Mouse (Mus musculus): ENCODE measurements around the gene Kpna6. TPM values are rescaled to one million over a fixed set of nuclear protein-coding genes. Genes with fewer than 3 reads are reported as not detected.
A peak's percentile ranks its signal among the peaks of the same experiment; 100 is the strongest.

Gene Kpna6
- total RNA-seq, 2 experiments from 2014 or later = 73.5 to 75.9 TPM

- intact Hi-C loops (cut with DNase I) = no loop called here
These were observed 17.8 kb downstream of the Kpna6 start for GRCm38 (mm10) chr4:129654770-129655169.

DNA sequence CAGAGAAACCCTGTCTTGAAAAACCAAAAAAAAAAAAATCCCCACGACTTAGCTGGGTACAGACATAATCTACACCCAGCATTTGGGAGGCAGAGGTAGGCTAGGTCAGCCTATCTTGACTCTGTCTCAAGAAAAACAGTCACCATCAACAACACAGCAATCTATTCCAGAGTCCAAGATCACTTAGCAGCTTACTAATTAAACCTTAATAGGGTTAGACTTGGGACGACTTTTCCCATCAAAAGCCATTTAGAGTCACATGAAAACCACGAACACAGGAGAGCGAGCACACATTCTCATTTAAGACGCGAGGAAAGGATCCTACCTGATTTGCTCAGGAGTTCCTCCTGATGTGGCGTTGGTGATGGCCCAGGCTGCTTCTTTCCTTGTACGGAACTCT is 22.2 kb downstream of the Kpna6 start:
- intact Hi-C loops (cut with DNase I) = no loop called here

More at GRCm38 (mm10) chr4:129654770-129655169, 17.8 kb downstream of the Kpna6 start:
- DNase-seq = no peak

GRCm38 (mm10) chr4:129648656-129649055 is 23.9 kb downstream of the Kpna6 start:
- intact Hi-C loops (cut with DNase I) = no loop called here
- no peak for DNase-seq

More for the DNA sequence above, 22.2 kb downstream of the Kpna6 start:
- DNase-seq = no peak

DNA sequence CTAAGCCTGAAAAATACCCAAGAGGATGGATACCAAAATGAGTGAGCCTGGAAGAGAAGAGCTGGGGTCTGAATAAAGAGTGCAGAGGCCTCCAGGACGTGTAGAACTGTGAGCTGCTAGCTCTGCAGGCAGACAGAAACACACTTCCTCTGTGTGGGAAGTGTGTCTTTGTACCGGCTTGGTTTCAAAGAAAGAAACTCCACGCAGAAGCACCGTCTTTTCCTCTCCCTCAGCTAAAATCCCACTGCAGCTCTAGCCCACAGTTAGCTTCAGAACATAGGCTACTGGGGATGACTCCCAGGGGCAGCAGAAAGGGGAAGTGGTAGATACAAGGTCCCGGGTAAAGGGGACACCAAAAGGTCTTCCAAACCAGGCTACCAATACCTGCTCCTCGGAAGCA is 27.4 kb downstream of the Kpna6 start:
- DNase-seq = no peak
- intact Hi-C loops (cut with DNase I) = no loop called here

DNA sequence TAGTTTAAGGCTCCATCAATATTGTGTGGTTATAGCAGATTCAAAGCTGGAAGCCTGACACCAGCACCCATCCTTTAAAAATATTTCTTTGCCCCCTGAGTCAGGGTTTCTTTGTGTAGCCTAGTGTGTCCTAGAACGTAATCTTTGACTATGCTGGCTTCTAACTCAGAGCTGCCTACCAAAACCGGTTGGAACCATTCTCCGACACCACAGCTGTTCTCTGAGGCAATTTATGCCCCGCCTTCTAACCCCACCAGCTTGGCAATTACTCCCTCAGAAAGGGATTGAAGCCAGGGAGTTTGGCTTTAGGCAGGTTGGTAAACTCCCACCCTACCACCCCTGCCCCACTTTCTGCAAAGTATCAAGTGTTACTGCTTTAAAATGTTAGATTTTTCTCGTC is 30.8 kb downstream of the Kpna6 start:
- intact Hi-C loops (cut with DNase I) = no loop called here

GRCm38 (mm10) chr4:129640638-129641467 is 31.7 kb downstream of the Kpna6 start, which contains the start of gene Txlna:
TSS of gene Txlna (minus strand) at chr4:129641065.
- intact Hi-C loops (cut with DNase I) = loop anchor here (1.0 kb wide), 1 partner anchor 17 kb away; no protein-coding TSS in a partner anchor
- DNase-seq = peak; percentile 97 to 98

More for the DNA sequence above, 30.8 kb downstream of the Kpna6 start:
- no peak for DNase-seq

GRCm38 (mm10) chr4:129640101-129640637 is 32.4 kb downstream of the Kpna6 start:
- intact Hi-C loops (cut with DNase I) = loop anchor here (1.0 kb wide), 1 partner anchor 16 kb away; no protein-coding TSS in a partner anchor
- peak; percentile 55 to 62 for DNase-seq

DNA sequence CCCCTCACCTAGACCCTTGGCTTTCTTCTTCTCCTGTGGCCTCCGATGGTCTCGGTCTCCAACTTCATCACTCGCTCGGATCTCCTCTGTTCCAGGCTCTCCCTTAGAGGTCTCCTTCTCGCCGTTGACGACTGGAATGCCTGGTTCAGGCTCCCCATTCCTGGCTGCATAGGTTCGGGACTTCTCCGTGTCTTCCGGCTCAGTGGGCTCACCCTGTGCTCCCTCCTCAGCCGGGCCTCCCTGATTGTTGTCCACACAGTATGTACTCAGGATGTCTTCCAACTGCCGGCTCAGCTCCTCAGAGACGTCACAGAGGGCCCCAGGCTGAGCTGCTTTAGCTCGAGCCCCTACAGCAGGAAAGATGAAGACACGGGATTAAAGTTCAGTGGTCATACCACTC is 33.3 kb downstream of the Kpna6 start:
- intact Hi-C loops (cut with DNase I) = no loop called here

DNA sequence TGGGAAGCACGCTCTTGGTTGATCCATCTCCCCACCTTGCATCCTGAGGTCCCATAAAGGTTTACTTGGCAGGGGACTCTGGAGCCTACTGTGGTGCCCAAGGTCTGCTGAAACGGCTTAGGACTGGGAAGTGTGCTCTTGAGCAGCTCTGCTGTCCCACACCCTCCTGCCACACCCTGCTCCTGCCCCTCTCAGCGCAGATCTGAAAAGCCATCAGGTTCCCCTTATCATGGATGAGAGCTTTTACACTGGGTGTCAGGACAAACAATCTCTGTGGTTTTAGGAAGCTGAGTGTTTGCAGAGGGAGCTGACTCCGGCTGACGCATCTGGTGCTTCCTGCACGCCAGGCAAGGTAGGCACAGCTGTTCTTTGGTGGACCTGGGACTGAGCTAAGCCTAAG is 38.7 kb downstream of the Kpna6 start:
- DNase-seq = no peak
- intact Hi-C loops (cut with DNase I) = no loop called here

More for the DNA sequence above, 33.3 kb downstream of the Kpna6 start:
- no peak for DNase-seq

DNA sequence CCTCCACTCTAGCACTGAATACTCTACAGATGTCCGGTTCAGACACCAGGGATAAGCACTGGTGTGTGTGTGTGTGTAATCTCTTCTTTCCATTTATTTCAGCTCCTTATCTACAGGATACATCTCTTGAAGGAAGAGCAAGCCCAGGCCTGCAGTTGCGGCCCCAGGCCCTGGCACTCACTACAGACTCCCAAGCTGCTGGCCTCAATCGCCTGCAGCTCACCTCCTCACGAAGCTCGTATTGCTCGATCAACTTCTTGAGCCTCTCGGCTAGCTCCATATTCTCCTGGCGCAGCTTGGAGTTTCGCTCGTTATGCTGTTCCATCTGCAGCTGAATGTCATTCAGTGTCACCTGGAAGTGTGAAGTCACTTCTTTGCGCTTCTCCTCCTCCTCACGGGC is 40.7 kb downstream of the Kpna6 start:
- no peak for DNase-seq
- intact Hi-C loops (cut with DNase I) = no loop called here

- no peak for DNase-seq
- intact Hi-C loops (cut with DNase I) = no loop called here
These were observed 41.6 kb downstream of the Kpna6 start for GRCm38 (mm10) chr4:129630944-129631343.

- DNase-seq = no peak
- intact Hi-C loops (cut with DNase I) = no loop called here
These were observed 46.5 kb downstream of the Kpna6 start for GRCm38 (mm10) chr4:129626035-129626434.

DNA sequence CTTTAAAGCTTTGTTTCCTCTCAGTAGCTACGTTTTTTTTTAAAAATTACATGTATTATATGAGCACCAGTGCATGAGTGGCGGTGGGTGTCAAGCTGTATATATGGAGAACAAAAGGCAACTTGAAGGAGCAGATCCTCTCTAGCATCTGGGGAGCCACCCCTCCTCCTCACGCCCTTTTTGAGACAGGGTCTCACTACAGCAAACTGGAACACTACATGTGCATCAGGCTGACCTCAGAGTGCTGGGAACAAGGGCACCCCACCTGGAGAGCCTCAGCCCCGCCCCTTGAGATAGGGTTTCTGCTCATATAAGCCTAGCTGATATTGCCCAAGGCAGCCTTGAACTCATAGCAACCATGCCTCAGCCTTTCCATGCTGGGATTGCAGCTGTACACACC is 47.1 kb downstream of the Kpna6 start:
- intact Hi-C loops (cut with DNase I) = no loop called here

DNA sequence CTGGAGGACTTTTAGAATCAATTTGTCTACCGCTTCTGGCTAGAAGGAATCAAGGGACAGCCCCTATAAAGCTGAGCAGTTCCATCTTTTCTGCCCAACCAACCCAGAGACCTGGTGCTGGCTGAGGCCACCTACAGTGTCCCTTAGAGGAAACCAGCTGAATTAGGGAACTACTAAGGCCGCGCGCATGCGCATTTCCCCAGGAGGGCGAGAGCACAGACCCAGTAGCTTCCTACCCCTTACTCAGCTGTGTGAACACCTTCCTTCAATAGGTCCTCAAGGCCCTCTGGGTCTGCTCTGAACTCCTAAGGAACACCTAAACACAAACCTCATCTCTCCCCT is 47.6 kb downstream of the Kpna6 start:
- peak; percentile 48 to 62 for DNase-seq
- intact Hi-C loops (cut with DNase I) = no loop called here

More for the DNA sequence above, 47.1 kb downstream of the Kpna6 start:
- no peak for DNase-seq

- intact Hi-C loops (cut with DNase I) = loop anchor here (1.0 kb wide), 1 partner anchor 16 kb away; no protein-coding TSS in a partner anchor
- peak; percentile 90 to 91 for DNase-seq
These were observed 48.1 kb downstream of the Kpna6 start for GRCm38 (mm10) chr4:129624281-129625028.

GRCm38 (mm10) chr4:129623681-129624091 is 48.9 kb downstream of the Kpna6 start, which contains the start of gene Ccdc28b:
TSS of gene Ccdc28b (minus strand) at chr4:129623947.
- intact Hi-C loops (cut with DNase I) = loop anchor here (1.0 kb wide), 1 partner anchor 17 kb away; no protein-coding TSS in a partner anchor
- peak; percentile 69 to 74 for DNase-seq

- no peak for DNase-seq
- intact Hi-C loops (cut with DNase I) = no loop called here
These were observed 49.6 kb downstream of the Kpna6 start for GRCm38 (mm10) chr4:129622803-129623535.

DNA sequence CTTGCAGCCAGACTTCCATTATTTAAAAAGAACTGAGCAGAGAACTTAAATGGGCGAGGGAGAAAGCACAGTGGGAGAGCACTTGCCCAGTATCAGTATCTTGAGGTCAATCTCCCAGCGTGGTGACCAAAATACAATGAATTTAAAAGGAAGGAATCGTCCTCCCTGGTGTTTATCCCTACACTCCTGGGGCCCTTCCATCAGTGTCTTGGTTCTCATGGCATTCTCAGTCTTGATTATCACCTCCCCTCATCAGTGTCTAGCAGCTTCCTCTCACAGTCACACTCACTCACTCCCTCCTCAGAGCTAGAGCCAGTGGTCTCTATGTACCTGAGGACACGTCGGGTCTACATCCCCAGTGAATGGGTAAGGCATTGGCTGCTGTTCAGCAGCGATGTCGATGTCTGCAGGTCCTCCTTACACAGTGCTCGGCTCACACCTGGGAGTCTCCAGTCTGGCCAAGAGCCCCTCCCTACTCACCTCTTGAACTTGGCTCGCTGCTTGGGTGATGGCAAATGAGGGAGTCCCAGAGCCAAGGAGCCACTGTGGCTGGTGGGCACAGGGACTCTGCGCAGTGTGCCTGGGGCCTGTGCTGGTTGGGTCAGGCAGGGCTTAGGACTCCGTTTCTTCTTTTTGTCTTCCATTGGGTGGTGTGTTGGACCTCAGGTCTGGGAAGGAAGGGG is 50.3 kb downstream of the Kpna6 start:
- DNase-seq = no peak
- intact Hi-C loops (cut with DNase I) = no loop called here

GRCm38 (mm10) chr4:129621283-129621841 is 51.2 kb downstream of the Kpna6 start:
- peak; percentile 60 to 62 for DNase-seq
- intact Hi-C loops (cut with DNase I) = no loop called here

Measured in heart, postnatal 10 days (tissue).